Mouse (Mus musculus) bone marrow macrophage, adult 2 months (primary cell): ENCODE data around the gene Zfp831.

Source experiments
- CTCF ChIP-seq: IDR thresholded peaks from 2 replicates; pipeline ENCODE4 v1.5.1; 2012; ENCODE audit warnings: low read depth, mild to moderate bottlenecking, low read length, moderate library complexity
- POLR2A ChIP-seq: IDR thresholded peaks from 2 replicates; pipeline ENCODE4 v1.6.1; 2012; ENCODE audit warnings: mild to moderate bottlenecking, low read depth, low read length, borderline replicate concordance

DNA sequence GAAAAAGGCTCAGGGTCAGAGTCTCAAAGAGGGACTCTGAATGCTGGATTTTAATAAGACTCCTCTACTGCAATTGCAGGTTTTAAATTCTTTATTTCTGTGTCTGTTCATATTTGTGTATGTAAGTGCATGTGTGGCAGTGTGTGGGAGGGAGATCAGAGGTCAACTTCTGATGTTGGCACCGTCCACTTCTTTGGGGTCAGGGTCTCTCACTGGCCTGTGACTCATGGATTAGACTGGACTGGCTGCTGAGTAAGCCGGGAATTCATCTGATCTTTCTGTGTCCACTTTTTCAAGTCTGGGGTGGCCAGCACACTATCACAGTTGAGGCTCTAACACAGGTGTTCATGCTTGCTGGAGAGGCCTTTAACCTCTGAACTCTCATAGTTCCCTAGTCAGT lies 47.7 kb upstream of the Zfp831 start:
- TF ChIP-seq POLR2A (no peak), CTCF (no peak)
